Mouse (Mus musculus): ENCODE data around the gene Slc4a4.

Gene Slc4a4

DNA sequence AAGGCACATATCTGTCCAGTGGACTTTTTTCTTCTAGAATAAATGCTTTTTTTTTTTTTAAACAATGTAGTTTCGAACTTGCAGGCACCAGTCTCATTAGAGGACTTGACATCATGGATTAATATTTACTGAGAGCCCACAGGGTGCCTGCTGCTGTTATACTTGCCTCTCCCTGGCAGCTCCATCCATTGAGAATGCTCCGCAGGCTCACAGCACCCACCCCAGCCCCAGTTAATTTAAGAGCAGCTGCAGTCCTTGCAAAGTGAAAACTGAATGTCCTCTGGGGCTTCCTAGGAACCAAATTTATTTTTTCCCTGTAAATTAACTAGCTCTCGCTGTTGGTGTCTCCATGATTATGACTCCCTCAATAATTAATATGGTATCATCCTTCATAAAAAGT, 303.4 kb downstream of the Slc4a4 start:
- DNase-seq (ENCODE audit: low spot score), result no peak

DNA sequence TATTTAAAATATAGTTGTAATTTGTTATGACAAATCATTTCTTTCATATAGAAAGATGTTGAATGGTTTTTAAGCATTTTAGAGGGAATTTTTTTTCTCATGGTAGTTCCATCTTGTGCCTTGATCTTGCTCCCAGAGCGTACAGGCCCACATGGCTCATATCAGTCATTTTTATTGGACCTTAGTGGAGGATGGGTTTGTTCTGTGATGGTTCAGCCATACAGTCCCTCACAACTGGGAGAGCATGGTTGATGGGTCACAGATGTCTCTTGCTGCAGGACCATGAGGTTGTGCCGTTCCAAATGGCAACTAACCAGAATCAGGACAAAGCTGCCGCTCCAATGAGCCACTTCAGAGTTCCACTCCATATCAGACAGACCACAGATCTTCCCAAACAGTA, 308.0 kb downstream of the Slc4a4 start:
- no peak for DNase-seq (ENCODE audit: low spot score)

DNA sequence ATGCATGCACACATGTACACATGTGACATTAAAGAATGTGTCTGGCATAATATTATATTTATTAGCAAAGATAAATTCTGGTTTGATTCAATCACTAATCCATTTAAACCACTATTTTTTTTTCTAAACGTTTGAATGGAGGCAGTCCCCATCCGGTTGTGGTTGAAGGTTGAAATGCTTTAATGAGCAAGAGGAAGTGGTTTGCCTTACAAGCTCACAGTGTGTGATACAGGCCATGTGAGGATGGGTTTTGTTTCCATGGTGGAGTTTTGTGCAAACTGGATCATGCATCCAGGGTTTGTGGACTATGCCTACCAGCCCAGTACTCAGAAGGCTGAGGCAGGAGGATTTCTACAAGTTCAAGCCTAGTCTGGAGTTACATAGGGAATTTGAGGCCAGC, 311.9 kb downstream of the Slc4a4 start:
- no peak for DNase-seq (ENCODE audit: low spot score)

DNA sequence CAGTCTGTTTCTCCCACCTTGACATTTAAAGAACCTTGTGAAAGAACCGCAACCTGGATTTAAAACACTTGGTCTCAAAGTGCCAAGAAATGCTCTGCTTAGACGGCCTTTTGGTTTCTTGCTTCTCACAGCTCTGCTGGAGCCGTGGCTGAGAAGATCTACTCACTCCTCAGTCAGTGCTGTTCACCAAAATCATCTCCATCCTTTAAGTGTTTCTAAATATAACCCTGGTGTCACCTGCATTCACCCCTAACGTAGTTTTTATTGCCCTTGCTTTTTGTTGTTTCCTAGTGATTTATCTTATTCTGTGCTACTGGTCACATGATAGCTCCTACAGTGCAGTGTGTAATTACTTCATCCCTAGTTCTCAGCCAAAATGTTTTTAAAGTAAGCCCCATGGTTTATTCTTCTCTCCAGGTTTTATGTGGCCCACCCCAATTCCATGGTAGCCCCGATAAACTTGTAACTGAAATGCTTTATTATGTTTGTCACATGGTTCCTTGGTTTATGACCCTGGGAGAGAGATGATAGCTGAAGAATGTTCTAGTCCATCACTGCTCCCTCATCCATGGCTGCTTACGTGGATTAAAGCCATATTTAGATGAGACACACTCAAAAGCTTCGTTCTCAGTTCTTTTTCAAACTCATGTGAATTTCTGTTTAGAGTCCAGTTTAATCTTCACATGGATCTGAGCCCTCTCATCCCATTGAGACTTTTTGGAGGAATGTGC, 323.5 kb downstream of the Slc4a4 start:
- no peak for DNase-seq (ENCODE audit: low spot score)

DNA sequence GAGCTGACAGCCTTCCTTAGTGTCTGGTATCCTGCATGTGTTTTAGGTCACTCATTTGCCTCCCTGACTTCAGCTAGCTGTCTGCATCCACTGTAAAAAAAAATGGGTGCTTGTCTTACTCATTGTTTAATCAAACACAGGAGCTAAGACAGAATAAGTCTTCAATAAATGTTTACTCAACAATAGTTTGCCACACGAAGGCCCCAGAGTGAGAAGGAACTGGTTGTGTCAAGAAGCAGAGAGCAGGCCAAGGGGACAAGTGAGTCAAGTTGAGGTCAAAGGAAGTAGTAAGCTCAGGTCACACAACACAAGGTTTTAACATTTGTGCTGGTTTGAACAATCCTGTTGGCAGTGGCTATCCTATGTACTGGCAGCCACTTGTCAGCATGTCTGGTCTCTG, 324.4 kb downstream of the Slc4a4 start:
- no peak for DNase-seq (ENCODE audit: low spot score)

DNA sequence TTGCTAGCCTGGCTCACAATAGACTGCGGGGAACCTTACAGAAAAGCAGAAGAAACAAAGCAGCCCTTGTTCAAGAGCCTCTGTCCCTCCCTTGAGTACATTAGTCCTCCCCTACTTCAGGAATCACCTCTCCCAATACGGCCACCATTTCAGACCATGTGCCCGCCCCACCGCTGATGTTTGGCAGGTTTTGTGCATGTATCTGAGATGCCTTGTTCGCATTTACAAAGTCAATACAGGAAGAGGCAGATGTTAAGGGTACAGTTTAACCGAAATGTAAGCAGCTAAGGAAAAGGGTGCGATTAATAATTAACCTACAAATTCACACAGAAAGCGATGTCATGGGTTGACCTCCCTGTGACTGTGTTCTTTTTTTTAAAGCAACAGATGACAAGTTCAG, 331.6 kb downstream of the Slc4a4 start:
- no peak for DNase-seq (ENCODE audit: low spot score)

DNA sequence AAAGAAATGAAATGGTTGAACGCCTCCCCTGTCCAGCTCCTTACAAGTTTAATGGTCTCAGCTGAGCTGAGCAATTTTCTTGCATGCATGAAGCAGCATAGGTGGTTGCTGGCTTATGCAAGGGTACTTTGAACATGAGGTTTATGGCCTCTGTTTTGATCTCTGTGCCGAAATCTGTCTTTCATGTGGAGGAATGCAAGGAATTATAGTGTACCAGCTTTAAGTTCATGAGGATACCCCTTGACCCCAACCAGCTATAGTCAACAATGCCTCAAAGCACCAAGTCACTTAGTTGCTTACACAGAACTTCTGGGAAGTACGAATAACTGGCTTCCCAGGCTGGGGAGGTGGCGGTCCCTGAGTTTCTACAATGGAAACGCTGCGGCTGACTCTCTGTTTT, 332.1 kb downstream of the Slc4a4 start:
- no peak for DNase-seq (ENCODE audit: low spot score)

DNA sequence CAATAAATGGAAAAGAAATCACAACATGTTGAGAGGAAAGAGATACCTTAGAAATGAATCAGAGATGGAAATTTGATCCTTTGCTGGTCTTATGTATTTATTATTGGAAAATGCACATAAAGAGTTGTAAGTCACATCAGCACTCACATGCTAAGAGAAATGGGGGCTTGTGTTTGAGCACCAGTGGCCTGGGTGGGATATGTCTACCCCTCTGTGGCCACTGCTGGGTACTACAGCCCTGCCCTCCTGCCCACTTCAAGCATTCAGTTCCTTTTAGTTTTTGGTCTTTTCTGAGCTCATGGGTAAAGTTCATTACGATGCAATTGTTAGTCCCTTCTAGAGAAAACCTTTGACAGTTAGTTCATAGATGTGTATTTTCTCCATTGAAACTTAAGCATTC, 335.0 kb downstream of the Slc4a4 start:
- DNase-seq (ENCODE audit: low spot score), result no peak

DNA sequence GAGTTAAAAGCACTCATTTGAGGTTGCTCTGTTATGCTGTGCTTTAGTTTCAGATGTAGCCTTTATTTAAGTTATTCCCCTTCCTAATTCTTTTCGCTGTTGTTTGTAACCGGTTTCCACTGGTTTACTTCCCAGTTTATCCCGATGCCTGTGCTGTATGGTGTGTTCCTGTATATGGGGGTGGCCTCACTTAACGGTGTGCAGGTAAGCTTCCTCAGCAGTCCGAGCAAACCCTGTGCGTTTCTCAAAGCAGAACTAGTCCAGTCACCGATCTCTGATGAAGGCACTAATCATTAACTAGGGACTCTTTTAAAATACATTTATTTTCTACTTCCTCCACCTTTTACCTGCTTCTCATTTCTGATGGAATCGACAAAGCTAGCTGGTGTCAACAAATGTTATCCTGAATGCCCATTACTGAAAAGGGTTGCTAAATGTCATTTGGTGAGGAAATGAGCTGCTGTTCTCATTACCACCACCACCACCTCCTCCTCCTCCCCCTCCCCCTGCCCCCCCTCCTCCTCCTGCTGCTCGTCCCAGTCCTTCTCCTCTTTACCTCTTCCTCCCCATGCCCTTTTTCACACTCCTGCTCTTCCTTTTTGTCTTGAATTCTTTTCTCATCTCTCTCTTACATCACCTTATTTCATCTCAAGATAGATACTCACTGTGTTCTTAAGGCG, 336.6 kb downstream of the Slc4a4 start:
- no peak for DNase-seq (ENCODE audit: low spot score)

DNA sequence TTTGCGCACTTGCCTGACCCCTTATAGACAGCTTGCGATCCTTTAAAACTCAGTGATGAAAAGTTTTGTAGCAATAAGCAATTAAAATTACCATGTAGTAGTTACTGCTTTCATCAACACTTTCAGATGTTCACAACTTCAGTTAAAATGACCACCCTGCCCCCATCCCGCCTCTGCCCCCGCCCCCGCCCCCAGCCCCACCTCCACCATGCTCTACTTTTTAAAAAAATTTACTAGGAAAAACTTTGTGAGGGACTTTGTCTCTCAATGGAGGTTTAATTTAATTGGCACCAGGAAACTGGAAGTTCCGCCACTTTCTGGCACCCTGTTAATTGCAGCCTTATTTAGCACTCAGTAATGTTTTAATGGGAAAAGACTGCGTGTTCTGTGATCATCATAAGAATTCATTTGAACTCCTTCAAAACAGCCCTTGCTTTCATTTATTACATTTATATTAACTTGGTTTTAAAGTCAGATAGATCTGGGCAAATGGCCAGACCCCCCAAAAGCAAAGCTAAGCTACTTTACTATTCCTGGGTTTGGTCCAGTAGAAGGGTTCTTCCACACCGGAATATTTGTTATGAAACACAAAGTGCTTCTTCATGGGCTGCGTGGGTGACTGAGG, 337.2 kb downstream of the Slc4a4 start:
- no peak for DNase-seq (ENCODE audit: low spot score)

DNA sequence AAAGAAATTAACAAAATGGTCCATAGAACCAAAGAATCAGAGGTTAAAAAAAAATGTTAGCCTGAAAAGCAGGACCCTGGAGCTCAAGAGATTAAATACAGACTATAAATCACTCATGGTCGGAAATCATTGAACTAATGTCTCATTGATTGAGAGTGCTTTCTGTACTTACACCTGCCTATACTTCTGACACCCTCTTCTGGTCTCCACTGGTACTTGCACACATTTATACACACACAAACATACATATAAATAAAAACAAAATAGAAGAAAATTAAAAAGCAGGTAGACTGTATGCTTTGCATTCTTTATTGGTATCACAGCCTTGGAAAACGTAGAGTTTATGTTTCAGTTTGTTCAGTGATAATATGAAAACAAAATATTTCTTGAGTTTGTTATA, 341.3 kb downstream of the Slc4a4 start:
- DNase-seq (ENCODE audit: low spot score), result no peak

DNA sequence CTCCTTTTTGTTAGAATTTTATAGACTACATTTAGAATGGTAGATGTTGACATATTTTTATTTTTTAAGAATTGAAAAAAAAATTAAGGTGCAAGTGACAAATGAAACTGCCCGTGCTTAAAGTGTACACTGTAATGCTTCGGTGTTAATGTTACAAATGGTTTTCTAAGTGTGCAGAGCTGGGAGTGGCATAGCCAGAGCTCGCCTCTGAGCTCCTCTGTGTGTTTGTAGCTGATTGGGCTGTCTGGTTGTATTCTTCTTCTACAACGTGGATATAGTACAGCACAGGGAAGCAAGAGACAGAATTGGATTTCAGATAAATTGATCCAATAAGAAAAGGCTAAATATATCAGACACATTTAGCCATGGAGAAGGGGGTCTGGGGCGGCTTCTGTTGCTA, 343.0 kb downstream of the Slc4a4 start:
- DNase-seq (ENCODE audit: low spot score), result no peak

DNA sequence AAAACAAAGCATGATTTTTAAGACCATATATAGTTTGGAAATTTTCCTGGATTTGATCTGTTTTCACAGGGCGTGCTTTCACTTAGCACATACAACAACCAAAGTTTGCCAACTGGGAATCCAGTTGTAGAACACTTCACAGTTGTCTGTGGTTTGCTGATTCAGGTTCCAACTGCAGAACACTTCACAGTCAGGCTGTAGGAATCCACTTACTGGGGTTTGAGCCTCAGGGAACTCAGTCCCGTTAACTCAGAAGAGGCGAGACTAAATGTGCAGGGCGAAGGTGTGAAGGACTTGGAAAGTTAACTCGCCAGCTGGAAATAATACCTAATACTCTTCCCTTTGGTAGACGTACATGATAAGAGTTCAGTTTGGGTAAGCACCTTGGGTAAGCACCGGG, 345.7 kb downstream of the Slc4a4 start:
- DNase-seq (ENCODE audit: low spot score), result no peak

DNA sequence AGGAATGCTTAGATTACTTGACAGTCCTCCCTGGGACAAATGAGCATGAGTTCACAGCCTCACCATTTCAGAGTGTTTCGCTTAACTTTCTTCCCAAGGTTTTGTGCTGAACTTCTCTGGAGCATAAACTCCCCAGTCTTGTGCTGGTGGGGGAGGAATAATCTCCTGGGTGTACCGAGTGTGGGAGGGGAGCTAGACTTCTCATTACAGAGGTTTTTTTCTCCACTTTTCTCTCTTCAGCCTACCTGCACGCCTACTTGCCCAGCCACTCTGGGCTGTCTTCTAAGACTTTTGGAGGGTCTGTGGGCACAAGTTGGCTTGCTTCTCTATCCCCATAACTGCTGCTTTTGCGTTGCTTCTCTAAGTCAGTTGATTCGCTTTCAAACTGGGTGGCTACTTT, 365.2 kb downstream of the Slc4a4 start:
- DNase-seq (ENCODE audit: low spot score), result no peak

DNA sequence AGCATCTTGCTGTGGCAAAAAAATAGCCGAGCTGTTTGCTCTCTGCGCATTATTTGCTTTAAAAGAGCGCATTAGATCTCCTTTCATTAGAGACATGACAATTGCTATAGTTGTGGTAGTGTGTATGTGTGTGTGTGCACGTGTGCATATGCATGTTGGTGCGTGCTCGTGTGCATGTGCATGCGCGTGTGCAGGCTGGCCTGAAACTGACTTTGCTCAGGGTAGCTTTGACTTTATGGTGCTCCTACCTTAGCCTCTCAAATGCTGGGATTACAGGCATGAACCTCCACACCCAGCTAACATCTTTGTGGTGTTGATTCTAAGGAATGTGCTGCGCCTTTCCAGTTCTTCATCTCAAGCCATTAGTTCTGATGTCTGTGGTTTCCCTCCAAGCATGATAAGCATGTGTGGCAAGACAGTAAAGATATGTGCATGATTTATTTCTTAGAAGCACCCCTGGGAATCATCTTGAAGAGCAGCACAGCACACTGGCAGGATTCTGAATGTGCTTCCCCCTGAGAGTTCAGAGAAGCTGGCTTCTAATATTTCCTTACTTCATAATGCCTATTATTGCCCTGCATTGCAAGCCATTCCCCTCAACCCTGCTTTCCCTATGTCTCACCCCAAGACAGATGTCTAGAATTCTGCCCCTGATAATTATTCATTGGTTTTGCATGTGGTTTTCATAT, 373.3 kb downstream of the Slc4a4 start:
- no peak for DNase-seq (ENCODE audit: low spot score)

DNA sequence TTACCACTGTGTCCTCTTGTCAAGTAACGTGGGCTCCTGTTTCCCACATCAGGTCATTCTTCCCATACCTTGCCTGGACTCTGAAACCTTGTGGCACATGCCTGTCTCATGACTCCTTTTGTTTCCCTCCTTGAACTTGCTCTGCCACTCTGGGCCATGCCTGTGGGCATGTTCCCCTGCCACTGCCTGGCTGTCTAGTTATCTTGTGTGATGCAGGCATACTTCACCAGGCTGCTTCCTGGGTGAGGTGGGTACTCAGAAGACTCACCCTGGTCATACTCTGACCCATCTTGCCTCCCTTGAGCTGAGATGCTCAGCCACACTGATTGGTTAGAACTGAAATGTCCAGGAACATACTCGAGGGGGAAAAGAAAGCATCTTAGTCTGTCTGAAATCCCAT, 390.4 kb downstream of the Slc4a4 start:
- DNase-seq (ENCODE audit: low spot score), result no peak

DNA sequence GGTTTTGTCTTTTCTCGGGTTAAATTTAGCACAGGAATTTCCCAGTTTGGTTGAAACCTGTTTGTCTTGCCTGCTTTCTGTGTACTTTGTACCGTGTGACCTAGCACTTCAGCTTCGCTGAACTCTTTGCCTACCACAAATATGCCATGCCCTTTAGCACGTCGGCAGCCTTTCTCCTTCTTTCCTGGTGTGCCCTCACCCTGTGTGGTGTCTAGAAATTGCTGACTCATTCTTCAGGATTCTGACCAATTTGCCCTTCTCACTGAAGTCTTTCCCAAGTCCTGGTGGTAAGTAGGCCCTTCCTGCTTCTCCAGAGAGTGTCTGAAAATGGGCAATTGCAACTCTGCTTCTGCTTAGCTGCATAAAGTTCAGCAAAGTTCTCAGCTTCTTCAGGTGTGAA, 391.0 kb downstream of the Slc4a4 start:
- DNase-seq (ENCODE audit: low spot score), result no peak

DNA sequence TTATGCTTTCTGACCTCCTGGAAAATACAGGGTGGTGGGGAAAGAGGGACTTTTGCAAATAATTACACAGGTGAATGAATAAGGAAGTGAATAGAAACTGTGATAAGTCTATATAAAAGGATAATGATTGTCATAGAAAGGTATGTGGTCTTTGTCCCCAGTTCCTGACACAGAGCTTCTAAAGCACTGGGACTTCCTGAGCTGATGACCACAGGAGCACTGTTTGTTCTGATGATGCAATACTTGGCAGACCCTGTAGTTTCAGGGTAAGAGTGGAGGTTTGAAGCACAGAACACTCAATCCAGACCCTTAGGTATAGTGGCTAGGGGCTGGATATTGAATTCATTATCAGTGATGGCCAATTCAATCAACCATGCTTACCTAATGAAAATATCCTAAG, 391.7 kb downstream of the Slc4a4 start:
- DNase-seq (ENCODE audit: low spot score), result no peak

DNA sequence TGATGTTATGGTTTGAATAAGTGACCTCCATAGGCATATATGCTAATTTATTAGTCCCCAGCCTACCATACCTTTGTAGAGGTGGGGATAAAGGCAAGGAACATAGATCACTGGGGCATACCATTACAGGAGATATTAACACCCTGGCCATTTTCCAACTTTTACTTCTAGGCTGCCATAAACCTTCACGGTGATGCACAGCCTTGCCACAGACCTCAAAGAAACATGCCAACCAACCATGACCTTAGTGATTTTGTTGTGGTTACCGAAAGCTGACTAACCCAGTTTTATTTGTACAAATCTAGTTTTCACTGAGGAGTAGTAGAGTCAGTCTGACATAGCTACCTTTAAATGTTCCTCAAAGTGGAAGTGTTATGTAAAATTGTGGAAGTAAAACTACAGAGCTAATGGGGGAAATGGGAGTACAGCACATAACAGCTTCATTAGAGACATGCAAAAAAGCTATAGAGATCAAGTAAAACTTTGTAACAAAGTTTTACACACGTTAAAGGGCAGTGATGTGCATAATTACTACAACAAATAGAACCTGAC, 393.8 kb downstream of the Slc4a4 start:
- no peak for DNase-seq (ENCODE audit: low spot score)
